Mouse (Mus musculus): ENCODE data around the gene Dcaf8. TPM values are rescaled to one million over a fixed set of nuclear protein-coding genes. Genes with fewer than 3 reads are reported as not detected.
"Not testable (repeated sequence)": the region's sequence is repeated elsewhere in the genome, so short reads cannot be mapped to it uniquely, and the experiment has no call there.

The Dcaf8 gene
- polyA plus RNA-seq, 2 experiments from 2014 or later, result 51.0 to 78.8 TPM

DNA sequence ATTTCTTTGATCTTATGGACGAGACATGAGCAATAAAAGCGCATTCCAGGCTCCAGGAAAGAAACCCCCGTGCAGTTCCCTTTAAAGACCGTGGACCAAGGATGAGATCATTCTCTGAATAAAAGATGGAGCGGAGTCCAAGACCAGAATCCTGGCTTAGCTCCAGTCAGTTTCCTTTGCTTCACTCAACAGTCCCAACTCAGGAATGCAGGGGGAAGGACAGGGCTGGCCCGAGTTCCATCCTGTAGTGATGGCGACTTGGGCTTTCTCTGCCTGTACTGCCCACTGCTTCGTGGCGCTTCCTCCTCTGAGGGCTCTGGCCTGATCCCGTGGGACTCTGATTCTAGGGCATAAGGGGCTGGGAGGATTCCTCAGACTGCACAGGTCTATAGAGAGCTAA lies 72.5 kb downstream of the Dcaf8 start:
- no peak for ATAC-seq

GRCm38 (mm10) chr1:172221297-172222063 lies 73.6 kb downstream of the Dcaf8 start:
- ATAC-seq, result no peak

- ATAC-seq, result no peak
Measured at GRCm38 (mm10) chr1:172228209-172228608, 80.3 kb downstream of the Dcaf8 start.

DNA sequence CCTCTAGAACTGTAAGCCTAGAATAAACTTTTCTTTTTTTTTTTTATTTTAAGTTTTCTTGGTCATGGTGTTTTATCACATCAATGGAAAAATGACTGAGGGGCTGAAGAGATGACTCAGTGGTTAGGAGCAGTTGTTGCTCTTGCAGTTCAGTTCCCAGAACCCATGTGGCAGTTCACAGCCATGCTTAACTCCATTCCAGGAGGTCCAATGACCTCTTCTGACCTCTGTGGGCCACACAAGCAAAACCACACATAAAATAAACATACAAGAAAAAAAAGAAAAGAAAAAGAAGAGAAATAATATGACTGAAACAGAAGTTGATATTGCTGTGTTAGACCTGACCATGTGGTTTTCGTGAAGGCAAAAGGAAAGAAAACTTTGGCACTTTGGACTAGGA lies 81.3 kb downstream of the Dcaf8 start:
- no peak for ATAC-seq

DNA sequence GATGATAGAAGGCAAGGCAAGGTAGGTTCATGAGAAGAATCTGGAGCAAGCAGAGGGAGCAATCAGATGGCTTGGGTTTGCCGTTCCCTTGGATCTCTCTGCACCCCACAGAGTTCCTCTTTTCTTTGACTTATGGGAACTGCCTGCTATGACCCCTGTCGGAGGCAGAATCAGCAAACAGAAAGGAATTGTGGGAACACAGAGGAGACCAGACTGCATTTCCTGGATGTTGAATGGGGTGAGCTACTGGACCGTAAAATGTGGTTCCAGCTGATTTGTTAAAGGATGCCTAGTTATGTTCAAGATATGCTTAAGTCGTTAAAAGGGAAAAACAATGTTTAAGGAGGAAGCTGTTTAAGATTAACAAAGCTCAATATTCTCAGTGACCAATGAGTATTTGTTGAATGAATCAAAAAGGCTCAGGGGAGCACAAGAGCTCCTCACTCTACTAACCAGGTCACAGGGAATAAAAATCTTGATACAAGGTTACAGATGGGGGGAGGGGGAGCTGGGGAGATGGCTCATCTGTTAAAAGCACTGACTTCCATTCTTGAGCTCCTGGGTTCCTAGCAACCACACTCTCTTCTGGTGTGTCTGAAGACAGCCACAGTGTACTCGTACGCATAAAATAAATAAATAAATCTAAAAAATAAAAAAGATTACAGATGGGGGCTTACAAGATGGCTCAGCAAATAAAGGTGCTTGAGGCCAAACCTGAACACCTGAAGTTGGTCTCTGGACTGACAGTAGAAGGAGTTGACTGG lies 93.2 kb downstream of the Dcaf8 start:
- ATAC-seq, result no peak

DNA sequence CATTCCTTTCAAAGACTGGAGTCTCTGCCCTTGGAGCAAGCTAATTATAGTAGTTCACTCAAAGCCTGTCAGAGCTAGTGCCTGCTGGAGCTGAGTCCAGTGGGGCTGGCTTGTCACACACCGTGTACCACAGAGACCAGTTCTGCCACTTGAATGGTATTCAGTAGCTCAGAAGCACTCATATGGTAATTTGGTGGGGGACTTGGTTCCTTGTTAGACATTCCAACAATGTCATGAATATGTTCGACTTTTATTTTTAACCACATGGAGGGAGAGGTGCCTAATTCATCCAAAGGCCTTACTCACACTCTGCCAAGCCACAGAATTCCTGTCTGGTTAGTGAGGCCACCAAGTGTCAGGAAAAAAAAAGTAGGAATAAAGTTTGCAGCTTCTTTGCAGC lies 94.5 kb downstream of the Dcaf8 start:
- ATAC-seq, result no peak

- no peak for ATAC-seq
Measured at GRCm38 (mm10) chr1:172243547-172244205, 95.8 kb downstream of the Dcaf8 start.

DNA sequence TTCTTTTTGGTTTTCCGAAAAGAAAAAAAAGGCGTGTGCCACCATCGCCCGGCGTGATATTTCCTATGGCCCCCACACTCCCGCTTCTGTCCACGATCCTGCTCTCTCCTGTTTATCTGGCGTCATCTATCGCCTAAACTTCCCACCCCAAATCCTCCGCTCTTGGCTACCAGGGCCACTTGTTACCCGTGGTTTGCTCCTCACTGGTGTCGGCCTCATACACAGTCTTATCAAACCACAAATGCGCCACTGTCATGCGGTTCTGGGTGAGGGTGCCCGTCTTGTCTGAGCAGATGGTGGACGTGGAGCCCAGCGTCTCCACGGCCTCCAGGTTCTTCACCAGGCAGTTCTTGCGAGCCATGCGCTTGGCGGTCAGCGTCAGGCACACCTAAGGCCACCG lies 96.8 kb downstream of the Dcaf8 start:
- not testable (repeated sequence) for ATAC-seq

Other genes with a start within 250 kb of the Dcaf8 start
- gene Slamf6, start 230.6 kb upstream of the Dcaf8 start, polyA plus RNA-seq (2017; shearing (Covaris generic)), result 100 to 1,000 TPM; 377 to 508 TPM
- 1 to 10 TPM in 1 of 2 experiments, under 1 TPM in 1; 0.62 to 1.0 TPM for gene Vangl2, start 119.6 kb upstream of the Dcaf8 start, polyA plus RNA-seq (2017; shearing (Covaris generic))
- not detected for gene Nhlh1, start 90.5 kb upstream of the Dcaf8 start, polyA plus RNA-seq (2017; shearing (Covaris generic))
- 100 to 1,000 TPM in 1 of 2 experiments, 10 to 100 TPM in 1; 84.6 to 111 TPM for gene Copa, start 65.6 kb upstream of the Dcaf8 start, polyA plus RNA-seq (2017; shearing (Covaris generic))
- 100 to 1,000 TPM in 1 of 2 experiments, 10 to 100 TPM in 1; 97.2 to 108 TPM for gene Ncstn, start 65.3 kb upstream of the Dcaf8 start, polyA plus RNA-seq (2017; shearing (Covaris generic))
- 10 to 100 TPM; 68.1 to 70.7 TPM for gene Pex19, start 21.3 kb upstream of the Dcaf8 start, polyA plus RNA-seq (2017; shearing (Covaris generic))
- gene Pea15a, start 58.7 kb downstream of the Dcaf8 start, polyA plus RNA-seq (2017; shearing (Covaris generic)), result 10 to 100 TPM; 42.0 to 43.1 TPM
- not detected for gene Casq1, start 71.8 kb downstream of the Dcaf8 start, polyA plus RNA-seq (2017; shearing (Covaris generic))
- gene Atp1a4, start 110.3 kb downstream of the Dcaf8 start, polyA plus RNA-seq (2017; shearing (Covaris generic)), result not detected
- 1 to 10 TPM; 3.4 to 3.8 TPM for gene Igsf8, start 113.6 kb downstream of the Dcaf8 start, polyA plus RNA-seq (2017; shearing (Covaris generic))
- under 1 TPM; 0.08 to 0.12 TPM for gene Atp1a2, start 150.0 kb downstream of the Dcaf8 start, polyA plus RNA-seq (2017; shearing (Covaris generic))
- gene Kcnj9, start 181.2 kb downstream of the Dcaf8 start, polyA plus RNA-seq (2017; shearing (Covaris generic)), result under 1 TPM in 1 of 2 experiments, not detected in 1; 0.08 TPM
- gene Kcnj10, start 193.1 kb downstream of the Dcaf8 start, polyA plus RNA-seq (2017; shearing (Covaris generic)), result under 1 TPM in 1 of 2 experiments, not detected in 1; 0.15 TPM
- 1 to 10 TPM; 5.6 to 7.3 TPM for gene Pigm, start 228.5 kb downstream of the Dcaf8 start, polyA plus RNA-seq (2017; shearing (Covaris generic))

Data from activated CD4-positive, CD25-positive, alpha-beta regulatory T cell, adult 4 months (primary cell).